Mouse (Mus musculus) cerebellum, adult 2 months (tissue): ENCODE results near the gene Ybx2.

Source experiments
- CTCF ChIP-seq: fragments of 200-500 bp; IDR thresholded peaks from 2 replicates; pipeline ENCODE4 v1.5.1; 2011; ENCODE audit warnings: low read depth, mild to moderate bottlenecking, control low read depth, low read length, moderate library complexity, borderline replicate concordance; ENCODE audit not compliant: insufficient read depth
- POLR2A ChIP-seq: fragments of 200-500 bp; IDR thresholded peaks from 2 replicates; pipeline ENCODE4 v1.6.1; 2011; ENCODE audit warnings: low read length, control low read depth, borderline replicate concordance; ENCODE audit not compliant: insufficient read depth

DNA sequence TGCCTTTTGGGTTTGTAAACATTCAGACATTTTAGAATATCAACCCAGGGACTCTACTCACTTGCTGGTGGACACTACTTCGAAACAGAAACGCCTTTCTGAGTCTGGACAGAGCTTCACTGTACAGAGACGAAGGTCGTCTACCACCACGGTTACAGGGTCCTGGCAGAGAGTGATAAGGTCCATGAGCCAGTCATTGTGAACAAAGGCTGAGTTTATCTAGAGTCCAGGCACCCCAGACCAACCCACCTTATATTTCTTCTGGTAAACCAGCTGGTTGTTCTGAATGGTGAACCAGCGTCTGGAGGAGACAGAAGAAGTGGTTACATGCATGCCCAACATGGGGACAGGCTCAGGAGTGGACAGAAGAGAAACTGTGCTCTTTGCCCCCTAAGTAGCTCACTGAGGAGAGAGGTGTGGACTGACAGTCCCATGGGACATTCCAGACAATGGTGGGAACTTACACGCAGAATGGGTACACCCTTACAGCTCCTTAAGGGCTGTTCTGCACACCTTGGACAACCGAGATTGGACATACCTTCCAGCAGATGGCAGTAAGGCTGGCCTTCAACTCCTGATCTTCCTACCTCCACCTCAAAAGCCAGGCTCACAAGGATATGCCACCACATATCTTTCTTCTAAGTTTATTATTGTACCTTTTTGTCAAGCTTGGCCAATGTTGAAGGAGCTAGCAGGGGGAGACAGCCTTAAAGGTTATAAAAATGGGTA, 48.5 kb upstream of the Ybx2 start:
- TF ChIP-seq POLR2A, result no peak
- no peak for TF ChIP-seq CTCF
